Mouse (Mus musculus) lung, embryonic 15.5 days (tissue): ENCODE results near the gene 1700029I15Rik. TPM values are rescaled to one million over a fixed set of nuclear protein-coding genes. Genes with fewer than 3 reads are reported as not detected.
A peak's percentile ranks its signal among the peaks of the same experiment; 100 is the strongest.

Experiments
- ATAC-seq: fragments of 200-750 bp; cut with Nextera tagmentation; 2 replicates; pipeline ENCODE4 v1.8.0; 2017; ENCODE audit warnings: moderate number of reproducible peaks, borderline replicate concordance; ENCODE audit not compliant: low FRiP score, low TSS enrichment; ENCODE audit errors: extremely low read depth
- H3K27ac ChIP-seq: fragments of 300-500 bp; sonication (generic); 2 replicates; pipeline ENCODE4 v1.5.1; 2015; ENCODE audit warnings: moderate library complexity, mild to moderate bottlenecking, inconsistent platforms
- H3K27me3 ChIP-seq: fragments of 300-500 bp; sonication (generic); 2 replicates; pipeline ENCODE4 v1.6.1; 2015; ENCODE audit warnings: inconsistent platforms
- H3K36me3 ChIP-seq: fragments of 300-500 bp; sonication (generic); 2 replicates; pipeline ENCODE4 v1.6.1; 2015; ENCODE audit warnings: inconsistent platforms
- H3K4me1 ChIP-seq: fragments of 300-500 bp; sonication (generic); 2 replicates; pipeline ENCODE4 v1.6.1; 2015; ENCODE audit warnings: inconsistent platforms
- H3K4me2 ChIP-seq: fragments of 300-500 bp; sonication (generic); 2 replicates; pipeline ENCODE4 v1.6.1; 2015; ENCODE audit warnings: inconsistent platforms, mild to moderate bottlenecking, moderate library complexity
- H3K4me3 ChIP-seq: fragments of 300-500 bp; sonication (generic); 2 replicates; pipeline ENCODE4 v1.5.1; 2015; ENCODE audit warnings: mild to moderate bottlenecking, inconsistent platforms
- H3K9ac ChIP-seq: fragments of 300-500 bp; sonication (generic); 2 replicates; pipeline ENCODE4 v1.6.1; 2015; ENCODE audit warnings: inconsistent platforms
- H3K9me3 ChIP-seq: fragments of 300-500 bp; sonication (generic); 2 replicates; pipeline ENCODE4 v1.6.1; 2016; ENCODE audit warnings: inconsistent platforms
- WGBS: fragments of 180-500 bp; shearing (Covaris S2); methylation state at CpG from one replicate; pipeline ENCODE4 v1.1.7; 2015; 5-methylcytosine and 5-hydroxymethylcytosine counted together
- polyA plus RNA-seq: library from polyadenylated mRNA; unstranded; fragments of >200 nt; fragmentation: Nextera tagmentation; extraction: Ambion mirVana; gene quantifications from 2 replicates; pipeline ENCODE4 v1.2.1, GENCODE M21; 2015

The 1700029I15Rik gene
- polyA plus RNA-seq, 1 experiment from 2014 or later: 2.5 TPM

- Histone ChIP-seq H3K9me3 (no peaks in the 10 kb centered on the region), H3K9ac (no peak overlapping the region), H3K27ac (no peak overlapping the region), H3K4me3 (no peak overlapping the region; the same call in 1 of the 2 replicates), H3K4me2 (no peak overlapping the region), H3K36me3 (peaks cover 14% of the 10 kb centered on the region), H3K4me1 (peaks cover 38% of the 10 kb centered on the region), H3K27me3 (peaks cover 4% of the 10 kb centered on the region; the same call in 1 of the 2 replicates)
- ATAC-seq: no peak
- WGBS: 69% methylated on average over 4 of the region's 4 CpGs
Measured at GRCm38 (mm10) chr2:92387646-92388045, 5.3 kb downstream of the 1700029I15Rik start.

GRCm38 (mm10) chr2:92388081-92388517, 5.8 kb downstream of the 1700029I15Rik start:
- ATAC-seq: no peak
- H3K4me1 ChIP-seq: peaks cover 38% of the 10 kb centered on the region
- H3K27ac ChIP-seq: no peak overlapping the region
- no peaks in the 10 kb centered on the region for H3K9me3 ChIP-seq
- peak overlapping the region; percentile 63; the same call in 1 of the 2 replicates for H3K9ac ChIP-seq
- peak overlapping the region; percentile 64 for H3K4me3 ChIP-seq
- peaks cover 6% of the 10 kb centered on the region; the same call in 1 of the 2 replicates for H3K27me3 ChIP-seq
- 40% methylated on average over 3 of the region's 3 CpGs for WGBS
- peaks cover 10% of the 10 kb centered on the region; the same call in 1 of the 2 replicates for H3K36me3 ChIP-seq
- peak overlapping the region; percentile 90 for H3K4me2 ChIP-seq

- WGBS: under 1% methylated on average over 55 of the region's 62 CpGs
- peak overlapping the region; percentile 77 for H3K27ac ChIP-seq
- H3K36me3 ChIP-seq: peaks cover 6% of the 10 kb centered on the region; the same call in 1 of the 2 replicates
- ATAC-seq: peak; percentile 89
- H3K27me3 ChIP-seq: peaks cover 6% of the 10 kb centered on the region; the same call in 1 of the 2 replicates
- H3K9ac ChIP-seq: peak overlapping the region; percentile 63
- H3K4me3 ChIP-seq: peak overlapping the region; percentile 64
- H3K4me1 ChIP-seq: peaks cover 38% of the 10 kb centered on the region
- H3K9me3 ChIP-seq: no peaks in the 10 kb centered on the region
- peak overlapping the region; percentile 90 for H3K4me2 ChIP-seq
Measured at GRCm38 (mm10) chr2:92388891-92389641, 6.7 kb downstream of the 1700029I15Rik start.

GRCm38 (mm10) chr2:92389645-92390044, 7.3 kb downstream of the 1700029I15Rik start:
- Histone ChIP-seq H3K27ac (peak overlapping the region; percentile 77), H3K36me3 (peaks cover 6% of the 10 kb centered on the region; the same call in 1 of the 2 replicates), H3K4me3 (peak overlapping the region; percentile 64), H3K27me3 (peaks cover 6% of the 10 kb centered on the region; the same call in 1 of the 2 replicates), H3K9ac (peak overlapping the region; percentile 63; the same call in 1 of the 2 replicates), H3K4me2 (peak overlapping the region; percentile 90), H3K9me3 (no peaks in the 10 kb centered on the region), H3K4me1 (peaks cover 38% of the 10 kb centered on the region)
- peak; percentile 3; the same call in 1 of the 2 replicates for ATAC-seq
- WGBS: 7% methylated on average over 10 of the region's 10 CpGs

GRCm38 (mm10) chr2:92390206-92390930, 8.0 kb downstream of the 1700029I15Rik start:
- no peak overlapping the region for H3K9ac ChIP-seq
- no peak for ATAC-seq
- H3K4me2 ChIP-seq: no peak overlapping the region
- no peak overlapping the region for H3K27ac ChIP-seq
- peaks cover 6% of the 10 kb centered on the region; the same call in 1 of the 2 replicates for H3K27me3 ChIP-seq
- H3K36me3 ChIP-seq: peaks cover 6% of the 10 kb centered on the region; the same call in 1 of the 2 replicates
- 69% methylated on average over 6 of the region's 6 CpGs for WGBS
- no peaks in the 10 kb centered on the region for H3K9me3 ChIP-seq
- H3K4me3 ChIP-seq: no peak overlapping the region
- H3K4me1 ChIP-seq: peaks cover 38% of the 10 kb centered on the region

- 80% methylated on average over 8 of the region's 8 CpGs for WGBS
- Histone ChIP-seq H3K4me1 (peaks cover 38% of the 10 kb centered on the region), H3K4me3 (no peak overlapping the region), H3K9me3 (no peaks in the 10 kb centered on the region), H3K4me2 (no peak overlapping the region), H3K27ac (no peak overlapping the region), H3K9ac (no peak overlapping the region), H3K27me3 (peaks cover 6% of the 10 kb centered on the region; the same call in 1 of the 2 replicates), H3K36me3 (peaks cover 4% of the 10 kb centered on the region; the same call in 1 of the 2 replicates)
- no peak for ATAC-seq
Measured at GRCm38 (mm10) chr2:92391116-92391515, 8.8 kb downstream of the 1700029I15Rik start.

- peaks cover 6% of the 10 kb centered on the region; the same call in 1 of the 2 replicates for H3K27me3 ChIP-seq
- ATAC-seq: no peak
- H3K27ac ChIP-seq: no peak overlapping the region
Measured at GRCm38 (mm10) chr2:92391703-92392317, 9.5 kb downstream of the 1700029I15Rik start.

GRCm38 (mm10) chr2:92392318-92393264, 10.3 kb downstream of the 1700029I15Rik start:
- ATAC-seq: no peak
- Histone ChIP-seq H3K4me3 (peak overlapping the region; percentile 16), H3K36me3 (no peaks in the 10 kb centered on the region), H3K4me2 (peak overlapping the region; percentile 43), H3K9me3 (no peaks in the 10 kb centered on the region), H3K4me1 (peaks cover 38% of the 10 kb centered on the region), H3K27ac (no peak overlapping the region), H3K27me3 (peaks cover 6% of the 10 kb centered on the region; the same call in 1 of the 2 replicates), H3K9ac (peak overlapping the region; percentile 13)
- 5% methylated on average over 26 of the region's 26 CpGs for WGBS

More at GRCm38 (mm10) chr2:92391703-92392317, 9.5 kb downstream of the 1700029I15Rik start:
- Histone ChIP-seq H3K4me3 (peak overlapping the region; percentile 16), H3K9ac (peak overlapping the region; percentile 13), H3K4me1 (peaks cover 38% of the 10 kb centered on the region), H3K9me3 (no peaks in the 10 kb centered on the region), H3K4me2 (peak overlapping the region; percentile 43), H3K36me3 (0 out of 2 replicates have a peak, but pooled peaks cover under 1% of the 10 kb centered on the region)
- whole genome bisulfite sequencing: 27% methylated on average over 11 of the region's 11 CpGs

GRCm38 (mm10) chr2:92395535-92395934, 13.2 kb downstream of the 1700029I15Rik start:
- H3K27ac ChIP-seq: no peak overlapping the region
- no peak overlapping the region for H3K4me3 ChIP-seq
- no peak overlapping the region for H3K4me2 ChIP-seq
- no peak overlapping the region for H3K9ac ChIP-seq
- no peaks in the 10 kb centered on the region for H3K9me3 ChIP-seq
- 80% methylated on average over 3 of the region's 3 CpGs for WGBS
- peaks cover 12% of the 10 kb centered on the region for H3K4me1 ChIP-seq
- no peak for ATAC-seq
- H3K36me3 ChIP-seq: no peaks in the 10 kb centered on the region
- H3K27me3 ChIP-seq: peaks cover 10% of the 10 kb centered on the region; the same call in 1 of the 2 replicates

- Histone ChIP-seq H3K27me3 (peaks cover 16% of the 10 kb centered on the region), H3K4me3 (no peak overlapping the region), H3K9me3 (no peaks in the 10 kb centered on the region), H3K36me3 (no peaks in the 10 kb centered on the region), H3K27ac (no peak overlapping the region), H3K4me1 (peaks cover 6% of the 10 kb centered on the region; the same call in 1 of the 2 replicates), H3K9ac (no peak overlapping the region), H3K4me2 (no peak overlapping the region)
- ATAC-seq: no peak
- WGBS: 82% methylated on average over 1 of the region's 1 CpGs
Measured at GRCm38 (mm10) chr2:92397436-92397835, 15.1 kb downstream of the 1700029I15Rik start.
